Mouse (Mus musculus) CH12.LX (cell line): ENCODE measurements at regions not wholly inside any gene's neighbourhood (a gene's known extent, or its start where the extent isn't known, plus 50 kb on each side); places are given as distances from the start of the nearest gene placed in this dataset.

Experiments
- DNase-seq: peaks from one replicate; pipeline ENCODE4 v3.0.0-alpha.2; 2013; ENCODE audit errors: extremely low read depth
- H3K27ac ChIP-seq: 2 replicates; pipeline ENCODE4 v1.5.1; 2012; ENCODE audit warnings: low read depth, mild to moderate bottlenecking, control low read depth, moderate library complexity; ENCODE audit not compliant: insufficient read depth
- H3K27me3 ChIP-seq: replicated peaks from 2 replicates; pipeline ENCODE3; 2012; ENCODE audit warnings: inconsistent platforms
- H3K36me3 ChIP-seq, 2 experiments: replicated peaks in 1 of 2; 2 replicates each; pipeline versions ENCODE3 to v1.6.1; 2012; ENCODE audit warnings: inconsistent platforms in 1 of 2, low read length in 1 of 2, mild to moderate bottlenecking in 1 of 2, mixed read lengths in 1 of 2, moderate library complexity in 1 of 2; ENCODE audit not compliant: control insufficient read depth in 1 of 2, insufficient read depth in 1 of 2
- H3K4me1 ChIP-seq, 2 experiments: 2 replicates each; pipeline ENCODE4 v1.6.1; 2012; ENCODE audit warnings: inconsistent platforms in 1 of 2, moderate library complexity in 1 of 2; ENCODE audit not compliant: insufficient read depth in 2 of 2, control insufficient read depth in 1 of 2
- H3K4me2 ChIP-seq: 2 replicates; pipeline ENCODE4 v1.6.1; 2012; ENCODE audit warnings: low read depth, mild to moderate bottlenecking, control low read depth; ENCODE audit not compliant: poor library complexity, insufficient read depth, severe bottlenecking
- H3K4me3 ChIP-seq, 3 experiments: fragments of 150-350 bp in 1 of 3; sonication (generic) in 1 of 3; replicated peaks in 1 of 3; 2 replicates each; pipeline versions ENCODE3 to v1.5.1; 2011 to 2012; ENCODE audit warnings: low read depth in 2 of 3, low read length in 2 of 3, mild to moderate bottlenecking in 2 of 3, moderate library complexity in 2 of 3, control low read depth in 1 of 3, improper control_type of control experiment in 1 of 3, inconsistent platforms in 1 of 3, mixed read lengths in 1 of 3; ENCODE audit not compliant: poor library complexity in 1 of 3
- H3K79me2 ChIP-seq: replicated peaks from 2 replicates; pipeline ENCODE4 v1.6.1; 2012; ENCODE audit warnings: mild to moderate bottlenecking, moderate library complexity; ENCODE audit not compliant: control insufficient read depth, poor library complexity, insufficient read depth, severe bottlenecking; ENCODE audit errors: extremely low read depth
- H3K9ac ChIP-seq: 2 replicates; pipeline ENCODE4 v1.6.1; 2012; ENCODE audit warnings: low read depth, mild to moderate bottlenecking, control low read depth, moderate library complexity; ENCODE audit not compliant: insufficient read depth
- H3K9me3 ChIP-seq: replicated peaks from 2 replicates; pipeline ENCODE3; 2012; ENCODE audit warnings: low read length, inconsistent platforms, mixed read lengths
- BHLHE40 ChIP-seq: IDR thresholded peaks from 2 replicates; pipeline ENCODE4 v1.6.1; 2011; ENCODE audit warnings: mild to moderate bottlenecking, low read depth, low read length, improper control_type of control experiment
- CHD1 ChIP-seq: IDR thresholded peaks from 2 replicates; pipeline ENCODE4 v1.6.1; 2012; ENCODE audit warnings: low read depth, low read length, improper control_type of control experiment, inconsistent platforms
- CTCF ChIP-seq, 2 experiments: IDR thresholded peaks in 1 of 2; conservative IDR thresholded peaks in 1 of 2; 2 replicates each; pipeline ENCODE4 v1.5.1; 2011 to 2012; ENCODE audit warnings: low read depth in 2 of 2, low read length in 2 of 2, improper control_type of control experiment in 1 of 2, inconsistent platforms in 1 of 2, mild to moderate bottlenecking in 1 of 2, moderate library complexity in 1 of 2
- ELF1 ChIP-seq: IDR thresholded peaks from 2 replicates; pipeline ENCODE4 v1.6.1; 2014; ENCODE audit warnings: low read depth, mild to moderate bottlenecking, inconsistent platforms, low read length, improper control_type of control experiment
- ETS1 ChIP-seq: conservative IDR thresholded peaks from 2 replicates; pipeline ENCODE4 v1.6.1; 2012; ENCODE audit warnings: low read depth, mild to moderate bottlenecking, inconsistent platforms, low read length, improper control_type of control experiment, moderate library complexity
- JUND ChIP-seq: conservative IDR thresholded peaks from 2 replicates; pipeline ENCODE4 v1.6.1; 2011; ENCODE audit warnings: low read depth, low read length, improper control_type of control experiment
- KAT2A ChIP-seq: IDR thresholded peaks from 2 replicates; pipeline ENCODE4 v1.6.1; 2012; ENCODE audit warnings: low read length, improper control_type of control experiment, inconsistent platforms; ENCODE audit not compliant: insufficient replicate concordance
- MAFK ChIP-seq: IDR thresholded peaks from 2 replicates; pipeline ENCODE4 v1.6.1; 2011; ENCODE audit warnings: low read length, improper control_type of control experiment; ENCODE audit not compliant: insufficient replicate concordance
- MAX ChIP-seq: IDR thresholded peaks from 2 replicates; pipeline ENCODE4 v1.6.1; 2011; ENCODE audit warnings: low read length, improper control_type of control experiment
- MEF2A ChIP-seq: IDR thresholded peaks from 2 replicates; pipeline ENCODE4 v1.6.1; 2014; ENCODE audit warnings: low read depth, mild to moderate bottlenecking, inconsistent platforms, low read length, improper control_type of control experiment, borderline replicate concordance
- MYC ChIP-seq: IDR thresholded peaks from 2 replicates; pipeline ENCODE4 v1.6.1; 2011; ENCODE audit warnings: low read depth, mild to moderate bottlenecking, improper control_type of control experiment, low read length
- NELFE ChIP-seq: IDR thresholded peaks from 2 replicates; pipeline ENCODE4 v1.6.1; 2011; ENCODE audit warnings: low read depth, low read length, improper control_type of control experiment
- PAX5 ChIP-seq: IDR thresholded peaks from 2 replicates; pipeline ENCODE4 v1.6.1; 2012; ENCODE audit warnings: low read length, inconsistent platforms, mixed read lengths
- POLR2A ChIP-seq: IDR thresholded peaks from 2 replicates; pipeline ENCODE4 v1.6.1; 2011; ENCODE audit warnings: low read depth, mild to moderate bottlenecking, improper control_type of control experiment, low read length
- RCOR1 ChIP-seq: conservative IDR thresholded peaks from 2 replicates; pipeline ENCODE4 v1.6.1; 2012; ENCODE audit warnings: low read depth, mild to moderate bottlenecking, inconsistent platforms, low read length, improper control_type of control experiment
- UBTF ChIP-seq: IDR thresholded peaks from 2 replicates; pipeline ENCODE4 v1.6.1; 2012; ENCODE audit warnings: low read depth, mild to moderate bottlenecking, inconsistent platforms, low read length, improper control_type of control experiment, moderate library complexity
- USF1 ChIP-seq: IDR thresholded peaks from 2 replicates; pipeline ENCODE4 v1.6.1; 2014; ENCODE audit warnings: low read depth, mild to moderate bottlenecking, inconsistent platforms, low read length, improper control_type of control experiment
- USF2 ChIP-seq: conservative IDR thresholded peaks from 2 replicates; pipeline ENCODE4 v1.6.1; 2011; ENCODE audit warnings: low read depth, low read length, improper control_type of control experiment
- ZC3H11A ChIP-seq: IDR thresholded peaks from 2 replicates; pipeline ENCODE4 v1.6.1; 2012; ENCODE audit warnings: low read depth, mild to moderate bottlenecking, inconsistent platforms, low read length, improper control_type of control experiment
- ZMIZ1 ChIP-seq: IDR thresholded peaks from 2 replicates; pipeline ENCODE4 v1.6.1; 2012; ENCODE audit warnings: low read depth, mild to moderate bottlenecking, inconsistent platforms, low read length, improper control_type of control experiment
- dilution Hi-C: fragments of 300-500 bp; cut with MboI; formaldehyde crosslinking; loops from 2 replicates; pipeline ENCODE4 v1.14.3; 2020; ENCODE audit warnings: low sequenced_read_pairs; ENCODE audit not compliant: extremely low pct_unique_long_range_greater_than_20kb, extremely low pct_ligation_motif_present
- in situ Hi-C: fragments of 300-500 bp; cut with MboI; formaldehyde crosslinking; loops from 3 replicates; pipeline ENCODE4 v1.14.3; 2019; ENCODE audit warnings: low sequenced_read_pairs, low pct_ligation_motif_present, low pct_unique_long_range_greater_than_20kb, mixed read lengths

- H3K4me1 ChIP-seq = no peaks in the 10 kb centered on the region
- H3K9ac ChIP-seq = no peak overlapping the region
- no peak overlapping the region for H3K4me3 ChIP-seq
- DNase-seq = no peak
- no peaks in the 10 kb centered on the region for H3K79me2 ChIP-seq
- TF ChIP-seq JUND (no peak), USF1 (no peak), POLR2A (no peak), ZMIZ1 (no peak), UBTF (no peak), KAT2A (no peak), MAFK (no peak), PAX5 (no peak)
- in situ Hi-C loops (no loop called here), dilution Hi-C loops (no loop called here)
- no peaks in the 10 kb centered on the region for H3K9me3 ChIP-seq
- H3K27ac ChIP-seq = no peak overlapping the region
- H3K27me3 ChIP-seq = no peaks in the 10 kb centered on the region
- no peak overlapping the region for H3K4me2 ChIP-seq
- no peaks in the 10 kb centered on the region for H3K36me3 ChIP-seq
Measured at GRCm38 (mm10) chr3:38711229-38711628, 175.5 kb upstream of the Fat4 start.

GRCm38 (mm10) chr3:38707891-38708290, 178.8 kb upstream of the Fat4 start:
- no peaks in the 10 kb centered on the region for H3K36me3 ChIP-seq
- H3K4me2 ChIP-seq = no peak overlapping the region
- no peak overlapping the region for H3K4me3 ChIP-seq
- in situ Hi-C loops (no loop called here), dilution Hi-C loops (no loop called here)
- TF ChIP-seq MEF2A (no peak), RCOR1 (no peak), CHD1 (no peak), ETS1 (no peak), ELF1 (no peak), MAX (no peak), ZC3H11A (no peak), CTCF (conservative IDR thresholded peaks at IDR 0.05 in 1 of 2, IDR thresholded peaks at IDR 0.05 in 1 of 2; ENCODE audit: low read depth in 2 of 2, low read length in 2 of 2) (no peak), ZMIZ1 (no peak), NELFE (no peak), MYC (no peak), USF2 (no peak), BHLHE40 (no peak)
- H3K9me3 ChIP-seq = no peaks in the 10 kb centered on the region
- H3K4me1 ChIP-seq = no peaks in the 10 kb centered on the region
- DNase-seq = no peak
- no peaks in the 10 kb centered on the region for H3K27me3 ChIP-seq
- no peak overlapping the region for H3K27ac ChIP-seq
- no peak overlapping the region for H3K9ac ChIP-seq
- H3K79me2 ChIP-seq = no peaks in the 10 kb centered on the region
